Mouse (Mus musculus): ENCODE measurements around the gene Barhl1. TPM values are rescaled to one million over a fixed set of nuclear protein-coding genes. Genes with fewer than 3 reads are reported as not detected.

Gene Barhl1
- total and polyA plus RNA-seq, 2 experiments = 0.32 TPM; not detected in 1

DNA sequence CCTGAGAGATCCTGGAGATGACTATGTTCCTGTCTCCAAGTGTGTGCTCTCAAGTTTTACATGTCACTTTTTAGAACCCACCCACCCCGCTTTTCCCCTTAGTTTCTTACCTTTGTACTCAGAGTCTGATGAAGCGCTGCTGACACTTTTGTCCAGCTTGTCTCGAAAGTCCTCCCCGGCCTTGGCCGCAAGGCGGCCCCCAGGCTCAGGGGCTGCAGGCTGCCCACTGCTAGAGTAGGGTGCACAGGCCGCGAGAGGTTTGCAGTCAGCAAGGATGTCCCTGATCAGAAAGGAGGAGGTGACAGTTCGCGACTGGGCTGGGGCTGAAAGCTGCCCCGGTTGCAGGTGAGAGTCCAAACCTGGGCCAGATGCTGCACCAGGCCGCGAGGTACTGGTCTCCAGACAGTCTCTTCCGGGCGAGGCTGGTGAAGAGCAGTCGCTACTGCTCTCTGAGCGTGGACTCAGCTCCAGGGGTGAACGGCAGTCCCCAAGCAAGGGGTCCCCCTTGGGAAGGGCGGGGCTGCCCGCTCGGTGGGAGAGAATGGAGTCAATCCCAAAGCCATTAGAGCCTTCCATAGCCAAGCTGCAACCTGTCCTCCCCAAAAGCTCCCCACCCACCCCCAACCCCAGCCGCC, 1.2 kb downstream of the Barhl1 start:
- H3K27me3 ChIP-seq (ENCODE audit: control insufficient read depth, insufficient read depth, low read length) = peaks cover 55% of the 10 kb centered on the region
- no peak overlapping the region for H3K4me3 ChIP-seq (ENCODE audit: insufficient read depth, low read depth, low read length)
- no peaks in the 10 kb centered on the region for H3K79me2 ChIP-seq (ENCODE audit: control insufficient read depth, insufficient read depth, low read length)
- H3K27ac ChIP-seq (replicated peaks; ENCODE audit: insufficient read depth, low read depth, low read length) = no peak overlapping the region
- no peaks in the 10 kb centered on the region for H3K36me3 ChIP-seq (ENCODE audit: control insufficient read depth, insufficient read depth, low read length)
- 11% methylated on average over 22 of the region's 22 CpGs for WGBS
- no peak for DNase-seq (ENCODE audit: extremely low read depth, low read depth, low spot score)
- no peaks in the 10 kb centered on the region for H3K4me1 ChIP-seq (ENCODE audit: control insufficient read depth, insufficient read depth, low read length)
- no peak for TF ChIP-seq POLR2A (IDR thresholded peaks at IDR 0.05; ENCODE audit: extremely low read depth, insufficient read depth, low read length)
- no peak for TF ChIP-seq CTCF (IDR thresholded peaks at IDR 0.05; ENCODE audit: low read depth, low read length)
- H3K9ac ChIP-seq (ENCODE audit: low read depth, low read length) = no peak overlapping the region

DNA sequence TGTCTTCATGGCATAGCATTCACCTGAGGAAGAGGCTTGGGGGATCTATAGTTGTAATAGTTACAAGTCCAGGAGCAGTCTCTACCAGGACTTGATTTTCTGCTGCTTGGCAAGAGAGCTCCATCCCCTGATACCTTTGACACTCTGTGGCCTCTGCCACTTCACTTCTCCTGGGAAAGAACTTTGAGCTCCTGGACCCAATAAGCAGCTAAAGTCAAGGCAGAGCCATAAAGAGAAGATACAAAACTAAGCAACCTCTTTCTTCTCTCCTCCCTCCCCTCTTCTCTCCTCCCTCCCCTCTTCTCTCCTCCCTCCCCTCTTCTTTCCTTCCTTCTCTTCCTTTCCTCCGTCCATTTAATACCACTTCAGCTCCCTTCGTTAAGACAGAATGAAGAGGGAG, 2.3 kb downstream of the Barhl1 start:
- H3K36me3 ChIP-seq (ENCODE audit: control insufficient read depth, insufficient read depth, low read length) = no peaks in the 10 kb centered on the region
- 10% methylated on average over 2 of the region's 2 CpGs for WGBS
- H3K27ac ChIP-seq (replicated peaks; ENCODE audit: insufficient read depth, low read depth, low read length) = no peak overlapping the region
- peaks cover 51% of the 10 kb centered on the region for H3K27me3 ChIP-seq (ENCODE audit: control insufficient read depth, insufficient read depth, low read length)
- no peak for DNase-seq (ENCODE audit: extremely low read depth, low read depth, low spot score)
- no peak overlapping the region for H3K9ac ChIP-seq (ENCODE audit: low read depth, low read length)
- TF ChIP-seq CTCF (IDR thresholded peaks at IDR 0.05; ENCODE audit: low read depth, low read length) (no peak), POLR2A (IDR thresholded peaks at IDR 0.05; ENCODE audit: extremely low read depth, insufficient read depth, low read length) (no peak)
- H3K4me1 ChIP-seq (ENCODE audit: control insufficient read depth, insufficient read depth, low read length) = no peaks in the 10 kb centered on the region
- H3K4me3 ChIP-seq (ENCODE audit: insufficient read depth, low read depth, low read length) = no peak overlapping the region
- H3K79me2 ChIP-seq (ENCODE audit: control insufficient read depth, insufficient read depth, low read length) = no peaks in the 10 kb centered on the region

DNA sequence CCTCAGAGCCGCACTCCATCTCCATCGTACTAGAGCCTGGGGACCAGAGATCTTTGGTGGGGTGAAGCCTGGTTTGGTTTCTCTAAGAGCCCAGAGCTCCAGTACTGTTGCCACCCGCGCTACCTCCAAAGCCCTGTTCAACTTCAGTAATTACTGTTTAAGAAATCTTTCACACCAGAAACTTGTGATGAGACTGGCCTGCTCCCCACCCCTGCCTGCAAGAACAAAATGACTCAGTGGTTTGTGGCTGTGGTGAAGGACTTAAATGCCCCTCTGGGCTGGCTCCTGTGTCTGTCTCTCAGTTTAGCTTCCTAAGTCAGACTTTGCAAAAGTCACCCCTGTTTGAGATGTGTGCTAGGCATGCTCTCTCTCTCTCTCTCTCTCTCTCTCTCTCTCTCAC, 3.5 kb downstream of the Barhl1 start:
- Histone ChIP-seq H3K4me1 (ENCODE audit: control insufficient read depth, insufficient read depth, low read length) (peaks cover 6% of the 10 kb centered on the region; the same call in 1 of the 2 replicates), H3K9ac (ENCODE audit: low read depth, low read length) (no peak overlapping the region), H3K36me3 (ENCODE audit: control insufficient read depth, insufficient read depth, low read length) (no peaks in the 10 kb centered on the region), H3K27ac (replicated peaks; ENCODE audit: insufficient read depth, low read depth, low read length) (no peak overlapping the region), H3K27me3 (ENCODE audit: control insufficient read depth, insufficient read depth, low read length) (peaks cover 48% of the 10 kb centered on the region), H3K4me3 (ENCODE audit: insufficient read depth, low read depth, low read length) (no peak overlapping the region), H3K79me2 (ENCODE audit: control insufficient read depth, insufficient read depth, low read length) (no peaks in the 10 kb centered on the region)
- WGBS = 16% methylated on average over 4 of the region's 4 CpGs
- TF ChIP-seq POLR2A (IDR thresholded peaks at IDR 0.05; ENCODE audit: extremely low read depth, insufficient read depth, low read length) = no peak
- no peak for TF ChIP-seq CTCF (IDR thresholded peaks at IDR 0.05; ENCODE audit: low read depth, low read length)
- no peak for DNase-seq (ENCODE audit: extremely low read depth, low read depth, low spot score)

DNA sequence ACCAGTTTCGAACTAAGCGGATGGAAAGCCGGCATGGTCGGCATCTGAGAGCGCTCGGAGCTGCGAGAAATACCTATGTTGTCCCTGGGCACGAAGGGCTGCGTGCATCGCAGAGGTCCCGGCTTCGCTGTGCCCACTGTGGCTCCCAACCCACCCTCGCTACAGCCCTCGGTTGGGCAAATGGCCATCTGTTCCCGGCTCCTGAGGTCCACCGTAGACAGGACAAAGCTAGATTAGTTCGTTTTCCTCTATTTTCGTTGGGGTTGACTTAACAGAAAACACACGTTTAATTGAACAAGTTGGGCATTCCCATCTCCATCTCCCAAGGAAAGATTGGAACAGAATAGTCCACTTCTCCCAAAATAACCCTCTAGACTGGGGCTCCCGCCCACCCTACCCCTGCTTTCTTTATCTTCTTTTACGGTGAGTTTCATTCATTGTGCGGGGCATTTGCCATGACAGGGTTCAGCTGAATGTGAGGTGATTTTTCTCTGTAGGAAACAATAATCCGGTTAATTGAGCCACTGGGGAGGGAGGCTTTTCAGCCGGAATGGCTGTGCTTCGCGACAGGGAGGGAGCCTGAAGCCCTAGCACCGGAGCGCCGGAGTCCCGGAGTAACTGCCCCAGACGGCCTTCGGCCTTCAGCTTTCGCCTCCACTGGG, 4.3 kb downstream of the Barhl1 start:
- Histone ChIP-seq H3K4me3 (ENCODE audit: insufficient read depth, low read depth, low read length) (no peak overlapping the region), H3K9ac (ENCODE audit: low read depth, low read length) (no peak overlapping the region), H3K79me2 (ENCODE audit: control insufficient read depth, insufficient read depth, low read length) (no peaks in the 10 kb centered on the region), H3K27me3 (ENCODE audit: control insufficient read depth, insufficient read depth, low read length) (peaks cover 40% of the 10 kb centered on the region), H3K36me3 (ENCODE audit: control insufficient read depth, insufficient read depth, low read length) (no peaks in the 10 kb centered on the region), H3K27ac (replicated peaks; ENCODE audit: insufficient read depth, low read depth, low read length) (no peak overlapping the region), H3K4me1 (ENCODE audit: control insufficient read depth, insufficient read depth, low read length) (peaks cover 6% of the 10 kb centered on the region; the same call in 1 of the 2 replicates)
- TF ChIP-seq CTCF (IDR thresholded peaks at IDR 0.05; ENCODE audit: low read depth, low read length) (no peak), POLR2A (IDR thresholded peaks at IDR 0.05; ENCODE audit: extremely low read depth, insufficient read depth, low read length) (no peak)
- 8% methylated on average over 33 of the region's 33 CpGs for WGBS
- DNase-seq (ENCODE audit: extremely low read depth, low read depth, low spot score) = no peak

DNA sequence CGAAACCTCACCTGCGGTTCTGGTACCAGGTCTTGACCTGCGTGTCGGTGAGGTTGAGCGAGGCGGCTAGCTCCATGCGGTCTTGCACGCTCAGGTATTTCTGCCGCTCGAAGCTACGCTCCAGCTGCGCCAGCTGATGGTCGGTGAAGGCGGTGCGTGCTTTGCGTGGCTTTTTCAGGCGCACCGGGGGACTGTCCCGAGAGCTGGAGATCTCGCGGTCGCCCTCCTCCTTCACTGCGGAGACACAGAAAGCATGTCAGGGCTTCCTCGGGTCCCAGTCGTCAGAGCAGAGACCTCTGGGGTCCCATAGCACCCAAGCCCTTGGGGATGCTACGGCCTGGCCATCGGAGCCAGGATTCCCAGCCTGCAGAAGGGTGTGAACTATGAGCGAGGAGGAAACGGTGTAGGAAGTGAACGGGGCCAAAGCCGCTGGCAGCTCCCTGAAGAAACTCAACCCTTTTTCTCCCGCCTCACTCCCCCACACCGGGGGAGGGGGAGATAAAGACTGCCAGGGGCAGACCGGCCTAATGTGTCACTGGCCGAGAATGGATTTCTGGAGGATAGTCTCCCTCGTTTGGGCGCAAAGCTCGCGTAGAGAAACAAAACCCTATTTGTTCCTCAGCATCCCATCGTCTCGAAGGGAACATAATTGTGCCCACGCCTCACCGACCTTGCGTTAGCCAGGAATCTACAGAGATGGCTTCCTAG, 5.0 kb downstream of the Barhl1 start:
- Histone ChIP-seq H3K9ac (ENCODE audit: low read depth, low read length) (no peak overlapping the region), H3K27me3 (ENCODE audit: control insufficient read depth, insufficient read depth, low read length) (peaks cover 36% of the 10 kb centered on the region), H3K79me2 (ENCODE audit: control insufficient read depth, insufficient read depth, low read length) (no peaks in the 10 kb centered on the region), H3K36me3 (ENCODE audit: control insufficient read depth, insufficient read depth, low read length) (no peaks in the 10 kb centered on the region), H3K4me3 (ENCODE audit: insufficient read depth, low read depth, low read length) (no peak overlapping the region), H3K4me1 (ENCODE audit: control insufficient read depth, insufficient read depth, low read length) (peaks cover 6% of the 10 kb centered on the region; the same call in 1 of the 2 replicates), H3K27ac (replicated peaks; ENCODE audit: insufficient read depth, low read depth, low read length) (no peak overlapping the region)
- 7% methylated on average over 44 of the region's 44 CpGs for WGBS
- no peak for DNase-seq (ENCODE audit: extremely low read depth, low read depth, low spot score)
- TF ChIP-seq POLR2A (IDR thresholded peaks at IDR 0.05; ENCODE audit: extremely low read depth, insufficient read depth, low read length) (no peak), CTCF (IDR thresholded peaks at IDR 0.05; ENCODE audit: low read depth, low read length) (no peak)

Measured in liver, adult 2 months (tissue).